Mouse (Mus musculus) MEL (cell line): ENCODE measurements at regions not wholly inside any gene's neighbourhood (a gene's known extent, or its start where the extent isn't known, plus 50 kb on each side); places are given as distances from the start of the nearest gene placed in this dataset.

Source experiments
- DNase-seq: peaks from one replicate; pipeline ENCODE4 v3.0.0; 2011; ENCODE audit warnings: low read depth, low spot score
- H3K27ac ChIP-seq: 2 replicates; pipeline ENCODE4 v1.5.1; 2012; ENCODE audit warnings: low read depth, mild to moderate bottlenecking, control low read depth, low read length, moderate library complexity; ENCODE audit not compliant: control insufficient read depth
- H3K27me3 ChIP-seq, 2 experiments: fragments of 150-350 bp in 1 of 2; sonication (generic) in 1 of 2; 2 replicates each; pipeline ENCODE4 v1.6.1; 2012; ENCODE audit warnings: low read length in 2 of 2, mild to moderate bottlenecking in 2 of 2, improper control_type of control experiment in 1 of 2, moderate library complexity in 1 of 2; ENCODE audit not compliant: insufficient read depth in 2 of 2, control insufficient read depth in 1 of 2
- H3K36me3 ChIP-seq, 2 experiments: 2 replicates each; pipeline ENCODE4 v1.6.1; 2012 to 2014; ENCODE audit warnings: low read length in 2 of 2, improper control_type of control experiment in 1 of 2, inconsistent platforms in 1 of 2, mild to moderate bottlenecking in 1 of 2; ENCODE audit not compliant: insufficient read depth in 2 of 2, control insufficient read depth in 1 of 2
- H3K4me1 ChIP-seq, 2 experiments: fragments of 150-350 bp in 1 of 2; sonication (generic) in 1 of 2; 2 replicates each; pipeline ENCODE4 v1.6.1; 2012; ENCODE audit warnings: low read length in 2 of 2, improper control_type of control experiment in 1 of 2, mild to moderate bottlenecking in 1 of 2; ENCODE audit not compliant: insufficient read depth in 2 of 2, control insufficient read depth in 1 of 2
- H3K4me3 ChIP-seq, 2 experiments: fragments of 150-350 bp in 1 of 2; sonication (generic) in 1 of 2; 2 replicates each; pipeline ENCODE4 v1.5.1; 2012; ENCODE audit warnings: low read depth in 2 of 2, low read length in 2 of 2, mild to moderate bottlenecking in 2 of 2, moderate library complexity in 2 of 2, control low read depth in 1 of 2, improper control_type of control experiment in 1 of 2; ENCODE audit not compliant: control insufficient read depth in 1 of 2, insufficient read depth in 1 of 2
- H3K79me2 ChIP-seq: 2 replicates; pipeline ENCODE4 v1.6.1; 2012; ENCODE audit warnings: mild to moderate bottlenecking, low read length, moderate library complexity; ENCODE audit not compliant: control insufficient read depth, poor library complexity, insufficient read depth
- H3K9ac ChIP-seq: 2 replicates; pipeline ENCODE4 v1.6.1; 2012; ENCODE audit warnings: low read depth, mild to moderate bottlenecking, control low read depth, low read length, moderate library complexity; ENCODE audit not compliant: control insufficient read depth, poor library complexity, severe bottlenecking
- H3K9me3 ChIP-seq: fragments of 150-350 bp; sonication (generic); replicated peaks from 2 replicates; pipeline ENCODE4 v1.6.1; 2012; ENCODE audit warnings: mild to moderate bottlenecking, low read length, improper control_type of control experiment, moderate library complexity; ENCODE audit not compliant: insufficient read depth
- BHLHE40 ChIP-seq: IDR thresholded peaks from 2 replicates; pipeline ENCODE4 v1.6.1; 2012; ENCODE audit warnings: low read depth, mild to moderate bottlenecking, inconsistent platforms, low read length, improper control_type of control experiment, borderline replicate concordance
- CHD1 ChIP-seq: IDR thresholded peaks from 2 replicates; pipeline ENCODE4 v1.6.1; 2012; ENCODE audit warnings: low read depth, mild to moderate bottlenecking, inconsistent platforms, low read length, improper control_type of control experiment
- E2F4 ChIP-seq: IDR thresholded peaks from 2 replicates; pipeline ENCODE4 v1.6.1; 2011; ENCODE audit warnings: low read depth, low read length, improper control_type of control experiment, borderline replicate concordance
- ETS1 ChIP-seq: IDR thresholded peaks from 2 replicates; pipeline ENCODE4 v1.6.1; 2012; ENCODE audit warnings: low read depth, mild to moderate bottlenecking, inconsistent platforms, low read length, improper control_type of control experiment, moderate library complexity
- GABPA ChIP-seq: IDR thresholded peaks from 2 replicates; pipeline ENCODE4 v1.6.1; 2012; ENCODE audit warnings: low read depth, mild to moderate bottlenecking, inconsistent platforms, low read length, improper control_type of control experiment, moderate library complexity
- HCFC1 ChIP-seq: IDR thresholded peaks from 2 replicates; pipeline ENCODE4 v1.6.1; 2012; ENCODE audit warnings: low read depth, mild to moderate bottlenecking, inconsistent platforms, low read length, improper control_type of control experiment, moderate library complexity
- KAT2A ChIP-seq: conservative IDR thresholded peaks from 2 replicates; pipeline ENCODE4 v1.6.1; 2012; ENCODE audit warnings: low read depth, low read length, improper control_type of control experiment, inconsistent platforms
- MAFK ChIP-seq: IDR thresholded peaks from 2 replicates; pipeline ENCODE4 v1.6.1; 2011; ENCODE audit warnings: low read depth, mild to moderate bottlenecking, low read length, improper control_type of control experiment, borderline replicate concordance
- MEF2A ChIP-seq: IDR thresholded peaks from 2 replicates; pipeline ENCODE4 v1.6.1; 2014; ENCODE audit warnings: low read depth, mild to moderate bottlenecking, inconsistent platforms, low read length, improper control_type of control experiment; ENCODE audit not compliant: poor library complexity, insufficient replicate concordance, severe bottlenecking; ENCODE audit errors: extremely low read depth
- MXI1 ChIP-seq: IDR thresholded peaks from 2 replicates; pipeline ENCODE4 v1.6.1; 2011; ENCODE audit warnings: mild to moderate bottlenecking, low read depth, low read length, improper control_type of control experiment
- MYC ChIP-seq: IDR thresholded peaks from 2 replicates; pipeline ENCODE4 v1.6.1; 2011; ENCODE audit warnings: low read depth, mild to moderate bottlenecking, low read length, improper control_type of control experiment, moderate library complexity
- NELFE ChIP-seq: IDR thresholded peaks from 2 replicates; pipeline ENCODE4 v1.6.1; 2011; ENCODE audit warnings: low read depth, low read length, improper control_type of control experiment
- POLR2AphosphoS5 ChIP-seq: IDR thresholded peaks from 2 replicates; pipeline ENCODE4 v1.6.1; 2012; ENCODE audit warnings: low read depth, borderline replicate concordance, mild to moderate bottlenecking, inconsistent platforms, low read length, moderate library complexity, mixed read lengths
- SMC3 ChIP-seq: IDR thresholded peaks from 2 replicates; pipeline ENCODE4 v1.6.1; 2011; ENCODE audit warnings: low read depth, low read length, improper control_type of control experiment
- TAL1 ChIP-seq: IDR thresholded peaks from 2 replicates; pipeline ENCODE4 v1.6.1; 2012; ENCODE audit warnings: mild to moderate bottlenecking, inconsistent platforms, low read length, moderate library complexity, mixed read lengths
- TBP ChIP-seq: IDR thresholded peaks from 2 replicates; pipeline ENCODE4 v1.8.0; 2011; ENCODE audit warnings: low read depth, low read length, improper control_type of control experiment
- UBTF ChIP-seq: IDR thresholded peaks from 2 replicates; pipeline ENCODE4 v1.6.1; 2012; ENCODE audit warnings: low read depth, mild to moderate bottlenecking, inconsistent platforms, low read length, improper control_type of control experiment, moderate library complexity, borderline replicate concordance; ENCODE audit not compliant: insufficient read depth
- ZNF384 ChIP-seq: IDR thresholded peaks from 2 replicates; pipeline ENCODE4 v1.6.1; 2012; ENCODE audit warnings: low read depth, mild to moderate bottlenecking, inconsistent platforms, low read length, improper control_type of control experiment

GRCm38 (mm10) chr7:58442535-58443184 lies 213.3 kb upstream of the Atp10a start:
- Histone ChIP-seq H3K4me3 (no peak overlapping the region), H3K27ac (no peak overlapping the region), H3K9ac (no peak overlapping the region), H3K36me3 (no peaks in the 10 kb centered on the region), H3K27me3 (no peaks in the 10 kb centered on the region), H3K9me3 (no peaks in the 10 kb centered on the region), H3K4me1 (no peaks in the 10 kb centered on the region), H3K79me2 (no peaks in the 10 kb centered on the region)
- DNase-seq, result no peak
- TF ChIP-seq MYC, result no peak
- no peak for TF ChIP-seq E2F4
- no peak for TF ChIP-seq TAL1
- TF ChIP-seq HCFC1, result no peak
- no peak for TF ChIP-seq MAFK
- TF ChIP-seq MXI1, result no peak
- no peak for TF ChIP-seq TBP
- no peak for TF ChIP-seq NELFE
- no peak for TF ChIP-seq ETS1
- TF ChIP-seq SMC3, result no peak
- no peak for TF ChIP-seq BHLHE40
- TF ChIP-seq GABPA, result no peak
- no peak for TF ChIP-seq MEF2A

GRCm38 (mm10) chr7:58443297-58443696 lies 212.7 kb upstream of the Atp10a start:
- DNase-seq, result no peak
- no peaks in the 10 kb centered on the region for H3K27me3 ChIP-seq
- TF ChIP-seq ZNF384 (no peak), CHD1 (no peak), KAT2A (no peak), POLR2AphosphoS5 (no peak), TBP (no peak), ETS1 (no peak), SMC3 (no peak), UBTF (no peak)
- H3K9me3 ChIP-seq, result no peaks in the 10 kb centered on the region
- H3K4me3 ChIP-seq, result no peak overlapping the region
- H3K9ac ChIP-seq, result no peak overlapping the region
- H3K27ac ChIP-seq, result no peak overlapping the region
- no peaks in the 10 kb centered on the region for H3K79me2 ChIP-seq
- no peaks in the 10 kb centered on the region for H3K4me1 ChIP-seq
- H3K36me3 ChIP-seq, result no peaks in the 10 kb centered on the region
